Mouse (Mus musculus): Measurements from ENCODE around the gene Gal3st2.
"Not testable (repeated sequence)": the region's sequence is repeated elsewhere in the genome, so short reads cannot be mapped to it uniquely, and the experiment has no call there.

GRCm38 (mm10) chr1:93911877-93912276 lies 50.8 kb downstream of the Gal3st2 start:
- not testable (repeated sequence) for TF ChIP-seq EP300, CTCF (IDR thresholded peaks at IDR 0.05; ENCODE audit: low read depth)
